ENCODE assay signal across 9 mouse cellular contexts in genomic region chr7:73715928-73716749, GRCm38 (mm10). TPM values are rescaled to one million over a fixed set of nuclear protein-coding genes. Genes with fewer than 3 reads are reported as not detected.
DNase-seq lines count a peak whose midpoint lies in the region; ATAC-seq lines count a peak whose summit lies in the region.
"Had no signal": no experiment of that assay in that cellular context is flagged by ENCODE, and none has a peak within 500 bp of the region (broad histone marks: within the 10 kb centered on the region; RNA-seq: fewer than 3 reads in every experiment).

No protein-coding gene starts in this region.

- no peak overlapping the region for H3K4me3 ChIP-seq in midbrain, embryonic 12.5 days
- H3K4me3 ChIP-seq: liver, embryonic 15.5 days had no signal

- H3K36me3 ChIP-seq in midbrain, embryonic 12.5 days: no peaks in the 10 kb centered on the region
- H3K36me3 ChIP-seq: liver, embryonic 15.5 days had no signal

- H3K9me3 ChIP-seq in midbrain, embryonic 12.5 days: no peaks in the 10 kb centered on the region
- H3K9me3 ChIP-seq: liver, embryonic 15.5 days had no signal

- DNase-seq in adrenal gland, postnatal 10 days: peak; percentile 34
- no peak for DNase-seq in adrenal gland, postnatal 25 days
- DNase-seq in cerebellum, postnatal 36 days: peak; percentile 34 to 44
- DNase-seq in gastrocnemius, postnatal 10 days: peak; percentile 44
- peak; percentile 26 to 27 for DNase-seq in layer of hippocampus, postnatal 10 days (ENCODE audit: low spot score in 2 of 2)
- no peak for DNase-seq in urinary bladder, postnatal 4 days (ENCODE audit: low spot score in 2 of 2)

- H3K27ac ChIP-seq in midbrain, embryonic 12.5 days (replicated peaks): peak overlapping the region; percentile 64; the same call in 1 of the 2 replicates
- H3K27ac ChIP-seq: liver, embryonic 15.5 days had no signal

- H3K27me3 ChIP-seq in midbrain, embryonic 12.5 days: no peaks in the 10 kb centered on the region
- H3K27me3 ChIP-seq: liver, embryonic 15.5 days had no signal

- ATAC-seq in midbrain, embryonic 12.5 days (ENCODE audit: low FRiP score, low read depth): peak; percentile 77
- no peak for ATAC-seq in megakaryocyte progenitor cell, adult 5-6 weeks (replicated peaks; ENCODE audit: poor library complexity)

- no peak overlapping the region for H3K9ac ChIP-seq in midbrain, embryonic 12.5 days (replicated peaks)
- H3K9ac ChIP-seq: liver, embryonic 15.5 days had no signal

- no peak overlapping the region for H3K4me2 ChIP-seq in midbrain, embryonic 12.5 days (replicated peaks)
- H3K4me2 ChIP-seq: liver, embryonic 15.5 days had no signal

- H3K4me1 ChIP-seq in midbrain, embryonic 12.5 days: peaks cover 5% of the 10 kb centered on the region; the same call in 1 of the 2 replicates
- H3K4me1 ChIP-seq: liver, embryonic 15.5 days had no signal

- WGBS in midbrain, embryonic 12.5 days: 58% methylated on average over 15 of the region's 15 CpGs

RNA-seq across cellular contexts. Expression of gene Fam174b, which starts 24.0 kb away (rescaled TPM):
- total RNA-seq in adrenal gland, postnatal 10 days (2021): 10 to 100 TPM; 12.1 to 12.7 TPM
- 6.6 and 9.6 TPM in 2 replicates for total RNA-seq in adrenal gland, postnatal 25 days (2021)
- total RNA-seq in gastrocnemius, postnatal 10 days (2021): 1 to 10 TPM; 4.5 to 5.8 TPM
- 10 to 100 TPM; 36.3 to 37.2 TPM for total RNA-seq in layer of hippocampus, postnatal 10 days (2021)
- polyA plus RNA-seq in midbrain, embryonic 12.5 days (2016; fragmentation: Nextera tagmentation; extraction: Ambion mirVana): 32.3 and 44.5 TPM in 2 replicates
- total RNA-seq in megakaryocyte progenitor cell, adult 5-6 weeks (2015): 3.0 and 3.3 TPM in 2 replicates
- 6.0 and 6.7 TPM in 2 replicates for total RNA-seq in megakaryocyte progenitor cell, adult 5-6 weeks (2017)

Comparison
In these comparisons a context has a peak if more than half of its experiments do, and no peak if none do; other contexts are left out.
1. DNase-seq: peak in adrenal gland, postnatal 10 days (single experiment), cerebellum, postnatal 36 days (2 of 2), gastrocnemius, postnatal 10 days (single experiment) and layer of hippocampus, postnatal 10 days (2 of 2); none in adrenal gland, postnatal 25 days (single experiment) and urinary bladder, postnatal 4 days (0 of 2).